Mouse (Mus musculus): ENCODE results near the gene Cacnb1. TPM values are rescaled to one million over a fixed set of nuclear protein-coding genes. Genes with fewer than 3 reads are reported as not detected.

The Cacnb1 gene
- polyA plus RNA-seq, 1 experiment = 163 TPM

DNA sequence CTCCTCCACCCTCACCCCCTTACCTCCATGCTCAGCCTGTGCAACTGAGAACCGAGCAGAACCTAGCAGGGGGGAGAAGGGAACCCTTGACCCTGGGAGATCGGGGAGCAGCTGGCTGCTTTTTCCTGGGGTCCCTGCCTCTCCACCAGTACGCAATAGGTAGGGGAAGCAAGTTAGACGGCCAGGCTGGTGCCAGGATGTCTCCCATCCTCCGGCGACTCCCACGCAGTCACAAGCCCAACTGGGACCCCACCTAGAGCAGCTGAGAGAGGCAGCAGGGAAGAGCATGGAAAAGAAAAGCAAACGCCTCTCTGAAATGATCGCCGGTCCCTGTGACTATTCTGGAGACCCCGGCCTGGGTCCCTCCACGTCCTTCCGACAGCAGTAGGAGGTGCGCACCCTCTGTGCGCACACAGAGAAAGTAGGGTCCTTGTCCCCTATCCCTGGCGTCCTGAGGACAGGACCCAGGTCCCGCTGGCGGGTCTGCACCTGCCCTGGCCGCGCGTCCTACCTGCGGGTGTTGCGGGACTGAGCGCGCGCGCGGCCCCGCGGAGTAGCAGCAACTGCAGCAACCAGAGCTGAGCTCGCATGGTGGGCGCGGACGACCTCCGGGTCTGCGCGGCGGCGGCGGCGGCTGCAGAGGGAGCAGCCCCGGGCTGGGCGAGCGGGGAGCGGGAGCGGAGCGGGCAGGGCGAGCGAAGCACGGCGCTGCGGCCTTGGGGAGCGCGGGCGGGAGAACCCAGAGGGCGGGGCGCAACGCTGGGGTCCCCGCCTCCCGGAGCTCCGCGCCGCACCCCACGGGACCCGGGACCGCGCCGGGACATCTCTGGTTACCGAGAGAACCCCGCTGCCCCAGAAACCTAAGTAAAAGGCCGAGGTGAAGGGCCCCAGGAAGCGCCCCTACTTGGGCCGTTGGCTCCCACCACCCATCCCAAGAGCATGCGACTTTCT lies 36.8 kb downstream of the Cacnb1 start, which contains the start of gene Plxdc1:
Plxdc1 (minus strand) TSS at position 718 of the 951 bp plus-strand sequence.
- Histone ChIP-seq H3ac (ENCODE audit: control insufficient read depth, insufficient read length) (peak within 1 kb of the TSS; percentile 15), H3K4me2 (ENCODE audit: low read depth) (peak within 1 kb of the TSS; percentile 83), H3K4me3 (peak within 1 kb of the TSS; percentile 41), H3K36me3 (ENCODE audit: control insufficient read depth, insufficient read depth) (no peaks in the 10 kb centered on the region), H3K27me3 (ENCODE audit: control insufficient read depth, insufficient read depth, insufficient read length) (no peaks in the 10 kb centered on the region), H3K79me2 (ENCODE audit: control insufficient read depth, insufficient read depth) (no peaks in the 10 kb centered on the region)
- TF ChIP-seq TCF12 (IDR thresholded peaks at IDR 0.05; ENCODE audit: insufficient read depth, poor library complexity, severe bottlenecking) (no peak), MYOG (IDR thresholded peaks at IDR 0.05; ENCODE audit: control insufficient read depth in 1 of 3, insufficient read depth in 1 of 3, insufficient read length in 2 of 3, low read depth in 2 of 3) (peak in 1 of 3 experiments; percentile 4), MYOD1 (IDR thresholded peaks at IDR 0.05; ENCODE audit: control insufficient read depth in 1 of 3, insufficient read length in 2 of 3, low read depth in 2 of 3) (peak in 1 of 3 experiments; percentile 11)

DNA sequence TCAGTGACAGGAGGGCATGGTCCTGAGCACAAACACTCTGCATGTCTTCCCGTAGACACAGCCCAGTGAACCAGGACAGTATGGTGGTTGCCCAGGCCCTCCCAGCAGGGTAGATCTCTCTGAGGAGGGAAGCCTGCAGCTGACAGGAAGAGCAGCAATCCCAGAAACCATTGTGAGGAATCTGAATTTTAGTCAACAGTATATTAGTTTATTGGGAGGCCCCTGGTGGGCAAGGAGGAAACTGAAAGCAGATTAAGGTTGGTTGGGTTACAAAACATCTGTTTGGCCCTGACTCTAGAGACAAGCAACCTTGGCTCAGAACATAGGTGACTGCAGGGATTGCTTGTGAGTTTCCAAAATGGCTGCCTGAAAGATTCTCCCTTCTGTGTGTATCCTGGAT lies 38.9 kb downstream of the Cacnb1 start:
- Histone ChIP-seq H3K4me3 (no peak overlapping the region), H3K79me2 (ENCODE audit: control insufficient read depth, insufficient read depth) (no peaks in the 10 kb centered on the region), H3K36me3 (ENCODE audit: control insufficient read depth, insufficient read depth) (no peaks in the 10 kb centered on the region), H3ac (ENCODE audit: control insufficient read depth, insufficient read length) (no peak overlapping the region), H3K4me2 (ENCODE audit: low read depth) (no peak overlapping the region), H3K27me3 (ENCODE audit: control insufficient read depth, insufficient read depth, insufficient read length) (no peaks in the 10 kb centered on the region)
- TF ChIP-seq TCF12 (IDR thresholded peaks at IDR 0.05; ENCODE audit: insufficient read depth, poor library complexity, severe bottlenecking) (no peak), POLR2A (IDR thresholded peaks at IDR 0.05; ENCODE audit: insufficient read length, low read depth) (no peak), MAX (IDR thresholded peaks at IDR 0.05; ENCODE audit: low read depth) (no peak), MYOD1 (IDR thresholded peaks at IDR 0.05; ENCODE audit: control insufficient read depth in 1 of 3, insufficient read length in 2 of 3, low read depth in 2 of 3) (no peak), TCF3 (IDR thresholded peaks at IDR 0.05; ENCODE audit: insufficient read length, low read depth) (no peak), USF1 (IDR thresholded peaks at IDR 0.05; ENCODE audit: low read depth) (no peak), CEBPB (IDR thresholded peaks at IDR 0.05; ENCODE audit: insufficient read depth, poor library complexity, severe bottlenecking) (no peak), REST (IDR thresholded peaks at IDR 0.05; ENCODE audit: insufficient read depth, insufficient read length) (no peak), MYOG (IDR thresholded peaks at IDR 0.05; ENCODE audit: control insufficient read depth in 1 of 3, insufficient read depth in 1 of 3, insufficient read length in 2 of 3, low read depth in 2 of 3) (no peak), POLR2AphosphoS2 (IDR thresholded peaks at IDR 0.05; ENCODE audit: insufficient read length, low read depth) (no peak), E2F4 (IDR thresholded peaks at IDR 0.05; ENCODE audit: insufficient read depth) (no peak), SRF (IDR thresholded peaks at IDR 0.05; ENCODE audit: control insufficient read depth, insufficient read length, low read depth) (no peak)

DNA sequence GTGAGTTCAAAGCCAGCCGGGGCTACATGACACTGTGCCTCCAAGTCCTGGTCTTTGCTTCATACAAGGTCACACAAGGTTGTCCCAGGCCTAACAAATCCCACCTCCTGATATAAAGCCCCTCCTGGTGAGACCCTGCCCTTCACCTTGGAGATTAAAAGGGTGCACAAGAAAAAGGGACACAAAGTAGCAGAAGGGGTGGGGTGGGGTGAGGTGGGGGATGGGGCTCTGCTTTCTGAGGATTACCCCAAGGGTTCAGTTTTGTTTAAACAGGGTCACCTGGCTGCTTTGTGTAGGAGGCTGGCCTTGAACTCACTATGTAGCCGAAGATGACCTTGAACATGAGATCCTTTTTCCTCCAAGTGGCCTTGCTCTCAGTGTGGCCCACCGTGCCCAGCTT lies 39.3 kb downstream of the Cacnb1 start:
- TF ChIP-seq TCF12 (IDR thresholded peaks at IDR 0.05; ENCODE audit: insufficient read depth, poor library complexity, severe bottlenecking) (no peak), MYOD1 (IDR thresholded peaks at IDR 0.05; ENCODE audit: control insufficient read depth in 1 of 3, insufficient read length in 2 of 3, low read depth in 2 of 3) (no peak), E2F4 (IDR thresholded peaks at IDR 0.05; ENCODE audit: insufficient read depth) (no peak), MYOG (IDR thresholded peaks at IDR 0.05; ENCODE audit: control insufficient read depth in 1 of 3, insufficient read depth in 1 of 3, insufficient read length in 2 of 3, low read depth in 2 of 3) (no peak)
- Histone ChIP-seq H3K27me3 (ENCODE audit: control insufficient read depth, insufficient read depth, insufficient read length) (no peaks in the 10 kb centered on the region), H3K36me3 (ENCODE audit: control insufficient read depth, insufficient read depth) (no peaks in the 10 kb centered on the region), H3K4me3 (no peak overlapping the region), H3K4me2 (ENCODE audit: low read depth) (no peak overlapping the region), H3K79me2 (ENCODE audit: control insufficient read depth, insufficient read depth) (no peaks in the 10 kb centered on the region), H3ac (ENCODE audit: control insufficient read depth, insufficient read length) (no peak overlapping the region)

DNA sequence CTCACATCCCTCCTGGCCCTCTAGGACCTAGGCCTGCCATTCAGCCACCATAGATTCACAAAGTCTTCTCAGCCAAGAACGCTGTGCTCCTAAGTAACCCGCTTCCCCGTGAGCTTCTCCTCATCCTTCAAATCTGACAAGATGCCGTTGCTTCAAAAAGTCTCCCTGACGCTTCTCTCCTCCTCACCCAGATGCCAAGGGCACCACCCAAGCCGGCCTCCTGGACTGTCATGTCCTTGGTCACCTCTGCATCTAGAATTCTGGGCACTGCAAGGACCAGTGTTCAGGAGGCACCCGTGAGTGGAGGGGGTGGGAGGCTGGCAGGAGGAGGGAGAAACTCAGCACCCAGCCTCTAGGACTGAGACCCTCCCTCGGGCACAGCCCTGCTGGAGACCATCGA lies 40.1 kb downstream of the Cacnb1 start:
- Histone ChIP-seq H3ac (ENCODE audit: control insufficient read depth, insufficient read length) (no peak overlapping the region), H3K36me3 (ENCODE audit: control insufficient read depth, insufficient read depth) (no peaks in the 10 kb centered on the region), H3K27me3 (ENCODE audit: control insufficient read depth, insufficient read depth, insufficient read length) (no peaks in the 10 kb centered on the region), H3K4me3 (no peak overlapping the region), H3K4me2 (ENCODE audit: low read depth) (no peak overlapping the region), H3K79me2 (ENCODE audit: control insufficient read depth, insufficient read depth) (no peaks in the 10 kb centered on the region)
- TF ChIP-seq E2F4 (IDR thresholded peaks at IDR 0.05; ENCODE audit: insufficient read depth) (no peak), TCF3 (IDR thresholded peaks at IDR 0.05; ENCODE audit: insufficient read length, low read depth) (no peak), MYOG (IDR thresholded peaks at IDR 0.05; ENCODE audit: control insufficient read depth in 1 of 3, insufficient read depth in 1 of 3, insufficient read length in 2 of 3, low read depth in 2 of 3) (no peak), USF1 (IDR thresholded peaks at IDR 0.05; ENCODE audit: low read depth) (no peak), TCF12 (IDR thresholded peaks at IDR 0.05; ENCODE audit: insufficient read depth, poor library complexity, severe bottlenecking) (no peak), POLR2A (IDR thresholded peaks at IDR 0.05; ENCODE audit: insufficient read length, low read depth) (no peak), MYOD1 (IDR thresholded peaks at IDR 0.05; ENCODE audit: control insufficient read depth in 1 of 3, insufficient read length in 2 of 3, low read depth in 2 of 3) (no peak), SRF (IDR thresholded peaks at IDR 0.05; ENCODE audit: control insufficient read depth, insufficient read length, low read depth) (no peak), CEBPB (IDR thresholded peaks at IDR 0.05; ENCODE audit: insufficient read depth, poor library complexity, severe bottlenecking) (no peak), REST (IDR thresholded peaks at IDR 0.05; ENCODE audit: insufficient read depth, insufficient read length) (no peak)

DNA sequence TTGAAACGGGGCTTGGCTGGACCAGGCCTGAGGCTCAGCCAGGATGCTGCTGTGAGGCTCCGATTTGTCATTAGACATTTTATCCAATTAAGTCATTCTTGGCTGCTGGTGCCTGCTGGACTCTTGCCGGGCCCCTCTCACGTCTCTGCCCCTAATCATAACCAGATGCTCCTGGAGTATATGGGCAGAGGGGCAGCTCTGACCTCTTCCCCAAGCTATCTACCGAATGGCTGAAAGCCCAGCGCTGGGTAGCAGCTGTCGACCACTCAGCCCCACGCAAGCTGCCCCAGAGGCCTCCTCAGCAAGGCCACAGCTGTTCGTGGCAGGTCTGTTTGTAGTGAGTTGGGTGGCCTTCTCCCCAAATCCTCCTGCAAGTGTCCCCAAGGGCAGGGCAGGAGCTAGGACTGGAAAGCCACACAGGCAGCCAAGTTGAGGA lies 42.3 kb downstream of the Cacnb1 start:
- H3K4me2 ChIP-seq (ENCODE audit: low read depth) = no peak overlapping the region
- no peaks in the 10 kb centered on the region for H3K79me2 ChIP-seq (ENCODE audit: control insufficient read depth, insufficient read depth)
- H3K27me3 ChIP-seq (ENCODE audit: control insufficient read depth, insufficient read depth, insufficient read length) = no peaks in the 10 kb centered on the region
- peak; percentile 65 for TF ChIP-seq TCF12 (IDR thresholded peaks at IDR 0.05; ENCODE audit: insufficient read depth, poor library complexity, severe bottlenecking)
- peak; percentile 74 to 99 (median 96) for TF ChIP-seq MYOG (IDR thresholded peaks at IDR 0.05; ENCODE audit: control insufficient read depth in 1 of 3, insufficient read depth in 1 of 3, insufficient read length in 2 of 3, low read depth in 2 of 3)
- peak in 2 of 3 experiments; percentile 97 to 98 for TF ChIP-seq MYOD1 (IDR thresholded peaks at IDR 0.05; ENCODE audit: control insufficient read depth in 1 of 3, insufficient read length in 2 of 3, low read depth in 2 of 3)
- no peak for TF ChIP-seq CEBPB (IDR thresholded peaks at IDR 0.05; ENCODE audit: insufficient read depth, poor library complexity, severe bottlenecking)
- TF ChIP-seq TCF3 (IDR thresholded peaks at IDR 0.05; ENCODE audit: insufficient read length, low read depth) = peak; percentile 75
- TF ChIP-seq REST (IDR thresholded peaks at IDR 0.05; ENCODE audit: insufficient read depth, insufficient read length) = no peak
- H3K36me3 ChIP-seq (ENCODE audit: control insufficient read depth, insufficient read depth) = no peaks in the 10 kb centered on the region
- H3K4me3 ChIP-seq = no peak overlapping the region
- H3ac ChIP-seq (ENCODE audit: control insufficient read depth, insufficient read length) = no peak overlapping the region
